Mouse (Mus musculus) brain, embryonic 14.5 days (tissue): ENCODE measurements around the gene Arsa. TPM values are rescaled to one million over a fixed set of nuclear protein-coding genes. Genes with fewer than 3 reads are reported as not detected.
A peak's percentile ranks its signal among the peaks of the same experiment; 100 is the strongest.
"Not testable (repeated sequence)": the region's sequence is repeated elsewhere in the genome, so short reads cannot be mapped to it uniquely, and the experiment has no call there.

ENCODE experiments used
- DNase-seq: peaks from one replicate; pipeline ENCODE4 v3.0.0-alpha.2; 2011; ENCODE audit warnings: low read depth
- CTCF ChIP-seq: fragments of 200-500 bp; IDR thresholded peaks from 2 replicates; pipeline ENCODE4 v1.5.1; 2012; ENCODE audit warnings: inconsistent platforms, mild to moderate bottlenecking, moderate library complexity, borderline replicate concordance; ENCODE audit not compliant: insufficient read depth, insufficient read length; ENCODE audit errors: extremely low read depth
- POLR2A ChIP-seq: fragments of 200-500 bp; IDR thresholded peaks from 2 replicates; pipeline ENCODE4 v1.6.1; 2012; ENCODE audit warnings: mild to moderate bottlenecking, inconsistent platforms, borderline replicate concordance; ENCODE audit not compliant: poor library complexity, insufficient read depth, insufficient read length, severe bottlenecking; ENCODE audit errors: extremely low read depth
- polyA plus RNA-seq: library from polyadenylated mRNA; depleted of rRNA; stranded (reverse); fragments of >200 nt; gene quantifications from 2 replicates; pipeline ENCODE4 v1.2.3, GENCODE M21; 2012

Arsa gene
- polyA plus RNA-seq, 1 experiment = 25.3 TPM

- peak; percentile 77 for DNase-seq
- no peak for TF ChIP-seq CTCF
- peak; percentile 63 for TF ChIP-seq POLR2A
Measured at GRCm38 (mm10) chr15:89453865-89454478, 23.3 kb downstream of the Arsa start, which contains the start of gene Mapk8ip2. Gene Mapk8ip2, plus strand, starts transcription at chr15:89453913.

GRCm38 (mm10) chr15:89452906-89453864 lies 24.0 kb downstream of the Arsa start:
- no peak for TF ChIP-seq POLR2A
- no peak for TF ChIP-seq CTCF
- no peak for DNase-seq

- peak; percentile 72 for DNase-seq
- TF ChIP-seq CTCF (peak; percentile 49; the same call in 1 of the 2 replicates), POLR2A (no peak)
Measured at GRCm38 (mm10) chr15:89442486-89443070, 34.6 kb downstream of the Arsa start.

GRCm38 (mm10) chr15:89435878-89436277 lies 41.3 kb downstream of the Arsa start:
- no peak for TF ChIP-seq CTCF
- no peak for TF ChIP-seq POLR2A
- DNase-seq = no peak

- DNase-seq = no peak
- TF ChIP-seq CTCF = no peak
- no peak for TF ChIP-seq POLR2A
Measured at GRCm38 (mm10) chr15:89434136-89434535, 43.1 kb downstream of the Arsa start.

- DNase-seq = no peak
- TF ChIP-seq CTCF (no peak), POLR2A (no peak)
Measured at GRCm38 (mm10) chr15:89432946-89433345, 44.3 kb downstream of the Arsa start.

- no peak for DNase-seq
- no peak for TF ChIP-seq CTCF
- TF ChIP-seq POLR2A = no peak
Measured at GRCm38 (mm10) chr15:89431806-89432205, 45.4 kb downstream of the Arsa start.

- no peak for DNase-seq
- TF ChIP-seq POLR2A (no peak), CTCF (no peak)
Measured at GRCm38 (mm10) chr15:89431271-89431670, 46.0 kb downstream of the Arsa start.

GRCm38 (mm10) chr15:89430771-89431170 lies 46.5 kb downstream of the Arsa start:
- not testable (repeated sequence) for DNase-seq

GRCm38 (mm10) chr15:89430341-89430740 lies 46.9 kb downstream of the Arsa start:
- no peak for DNase-seq
- TF ChIP-seq POLR2A = no peak
- 0 out of 2 replicates have a peak, but pooled peaks have one; percentile 5 for TF ChIP-seq CTCF
